Mouse (Mus musculus) cerebellum, adult 9-11 months (tissue): Measurements from ENCODE around the gene Hdac9.

Experiments
- DNase-seq: peaks from one replicate; pipeline ENCODE4 v3.0.0; 2022

Gene Hdac9

GRCm38 (mm10) chr12:34803721-34804120 lies 113.2 kb downstream of the Hdac9 start:
- DNase-seq: no peak

GRCm38 (mm10) chr12:34802308-34802707 lies 114.6 kb downstream of the Hdac9 start:
- no peak for DNase-seq

DNA sequence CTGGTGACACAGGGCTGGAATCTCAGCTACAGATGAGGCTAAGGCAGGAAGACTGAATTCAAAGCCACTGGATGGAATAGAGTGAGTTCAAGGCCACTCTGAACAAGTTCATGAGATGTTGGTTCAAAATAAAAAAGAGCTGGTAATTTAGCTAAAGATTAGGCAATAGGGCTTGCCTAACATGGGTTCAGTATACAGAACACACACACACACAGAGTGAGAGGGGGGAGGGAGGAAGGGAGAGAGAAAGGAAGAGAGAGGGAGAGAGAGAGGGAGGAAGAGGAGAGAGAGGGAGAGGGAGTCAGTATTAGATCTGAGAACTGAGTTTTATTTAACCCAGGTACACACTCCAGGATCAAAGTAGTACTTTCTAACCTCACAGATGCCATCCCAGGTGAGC lies 115.1 kb downstream of the Hdac9 start:
- DNase-seq: no peak

DNA sequence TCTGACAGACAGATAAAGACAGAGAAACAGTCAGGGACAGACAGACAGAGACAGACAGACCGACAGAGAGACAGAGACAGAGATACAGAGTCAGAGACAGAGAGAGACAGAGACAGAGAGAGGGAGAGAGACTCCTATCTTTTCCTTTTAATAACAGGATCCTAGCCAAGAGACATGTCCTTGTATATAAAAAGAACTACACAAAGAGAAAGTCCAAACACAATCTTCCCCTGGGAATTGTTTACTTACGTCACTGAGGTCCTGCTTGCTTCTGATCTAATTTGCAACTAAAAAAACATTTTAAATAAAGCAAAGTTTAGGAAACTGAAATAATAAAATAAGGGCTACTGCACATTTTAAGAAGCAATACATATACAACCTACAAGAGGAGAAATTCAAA lies 119.5 kb downstream of the Hdac9 start:
- no peak for DNase-seq

DNA sequence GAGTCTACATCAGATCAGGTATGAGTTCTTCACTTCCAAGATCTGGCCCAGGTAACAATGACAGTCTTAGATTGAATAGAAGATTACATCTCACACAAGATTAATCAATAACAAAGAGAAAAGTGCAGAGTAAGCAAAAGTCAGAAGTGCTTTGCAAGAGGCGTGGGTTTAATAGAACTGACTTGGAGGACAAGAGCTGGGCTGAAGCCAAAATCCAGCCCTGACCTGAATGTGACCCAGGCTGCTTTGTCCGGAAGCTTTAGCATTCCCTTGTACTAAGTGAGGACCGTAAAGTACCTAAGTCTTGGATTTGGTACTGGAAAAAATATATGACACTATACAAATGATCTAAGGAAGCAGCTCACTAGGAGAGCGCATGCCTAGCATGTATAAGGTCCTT lies 121.4 kb downstream of the Hdac9 start:
- no peak for DNase-seq

- no peak for DNase-seq
These were observed 124.8 kb downstream of the Hdac9 start for GRCm38 (mm10) chr12:34792113-34792452.

GRCm38 (mm10) chr12:34791213-34792112 lies 125.4 kb downstream of the Hdac9 start:
- no peak for DNase-seq

GRCm38 (mm10) chr12:34789031-34789982 lies 127.6 kb downstream of the Hdac9 start:
- DNase-seq: no peak

- DNase-seq: no peak
These were observed 129.5 kb downstream of the Hdac9 start for GRCm38 (mm10) chr12:34787380-34787779.

GRCm38 (mm10) chr12:34783574-34783973 lies 133.3 kb downstream of the Hdac9 start:
- DNase-seq: no peak

DNA sequence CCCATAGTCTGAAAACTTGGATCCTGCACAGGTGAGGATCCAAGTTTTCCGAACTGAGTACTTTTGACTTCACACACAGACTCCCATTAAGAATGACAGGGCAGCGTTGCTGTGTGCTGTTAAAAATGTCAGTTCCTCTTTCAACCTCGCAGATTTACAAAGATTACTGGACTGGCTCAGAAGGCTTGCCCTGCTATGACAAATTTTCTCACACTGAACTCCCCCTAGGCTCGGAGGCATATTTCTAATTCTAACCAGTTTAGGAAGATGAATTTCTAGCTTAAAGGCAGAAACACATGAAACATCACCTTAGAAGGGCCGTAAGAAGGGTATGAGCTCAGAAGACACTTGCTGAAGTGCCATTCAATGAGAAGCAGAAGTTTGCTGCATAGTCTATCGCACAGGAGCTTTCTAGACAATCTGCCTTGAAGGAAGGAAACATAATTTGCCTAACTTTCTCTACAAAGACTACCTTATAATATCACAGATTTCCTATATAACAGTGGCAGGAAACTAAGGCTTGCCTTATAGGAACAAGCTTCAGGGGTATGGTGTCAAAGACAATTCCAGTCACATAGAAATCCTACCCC lies 137.4 kb downstream of the Hdac9 start:
- DNase-seq: no peak

DNA sequence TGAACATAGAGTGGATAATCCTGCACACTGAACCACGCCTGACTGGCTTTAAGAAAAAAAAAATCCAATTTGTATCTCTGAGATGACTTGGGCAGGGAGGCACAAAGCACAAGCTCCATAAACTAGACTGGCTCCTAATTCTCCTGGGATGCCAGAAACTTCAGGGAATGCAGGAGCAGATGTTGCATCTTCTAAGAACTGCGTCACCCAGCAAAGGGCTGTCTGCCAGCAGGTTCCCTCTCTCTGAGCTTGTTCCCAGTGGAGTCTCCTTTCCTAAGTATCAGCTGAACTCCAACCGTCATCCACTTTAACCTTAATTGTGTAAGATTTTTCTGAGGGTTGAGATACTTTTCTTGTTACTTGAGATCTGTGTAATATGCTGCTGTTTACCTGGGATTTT lies 140.7 kb downstream of the Hdac9 start:
- no peak for DNase-seq

GRCm38 (mm10) chr12:34774071-34774470 lies 142.8 kb downstream of the Hdac9 start:
- DNase-seq: no peak

GRCm38 (mm10) chr12:34767226-34767775 lies 149.6 kb downstream of the Hdac9 start:
- DNase-seq: no peak

DNA sequence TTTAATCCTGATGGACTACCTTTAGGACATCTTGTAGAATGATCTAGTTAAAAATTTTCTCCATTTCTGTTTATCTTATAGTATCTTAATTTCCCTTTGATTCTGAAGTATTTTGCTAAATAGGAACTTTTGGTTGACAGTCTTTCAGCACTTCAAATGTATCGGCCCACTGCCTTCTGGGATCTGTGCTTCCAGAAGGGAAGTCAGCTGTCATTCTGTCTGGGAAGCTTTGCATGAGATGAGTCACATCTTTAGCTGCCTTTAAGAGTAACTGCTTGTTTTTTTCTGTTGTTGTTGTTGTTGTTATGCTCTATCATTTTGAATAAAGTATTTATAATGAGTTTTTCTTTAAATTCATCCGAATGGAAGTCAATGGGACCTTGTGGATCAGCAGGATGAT lies 169.6 kb downstream of the Hdac9 start:
- no peak for DNase-seq

- no peak for DNase-seq
These were observed 191.7 kb downstream of the Hdac9 start for GRCm38 (mm10) chr12:34725204-34725603.

DNA sequence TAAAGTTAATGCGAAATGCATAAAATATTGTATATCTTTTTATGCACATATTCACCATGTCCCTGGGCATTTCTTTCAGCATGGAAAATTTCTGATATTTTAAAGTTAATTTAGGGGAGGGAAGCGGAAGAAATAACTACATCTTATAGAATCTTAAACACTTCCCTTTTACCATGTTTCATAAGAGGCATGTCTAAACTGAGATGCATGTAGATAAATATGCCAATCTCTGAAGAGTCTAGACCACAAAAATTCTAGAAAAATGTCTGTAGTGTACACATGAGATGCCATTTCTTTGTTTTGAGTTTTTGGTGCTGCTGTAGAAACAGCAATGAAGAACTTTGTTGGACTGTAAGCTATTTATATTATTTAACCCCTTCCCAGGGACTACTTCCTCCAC lies 192.6 kb downstream of the Hdac9 start:
- DNase-seq: no peak

- no peak for DNase-seq
These were observed 193.9 kb downstream of the Hdac9 start for GRCm38 (mm10) chr12:34722831-34723490.

- DNase-seq: no peak
These were observed 196.0 kb downstream of the Hdac9 start for GRCm38 (mm10) chr12:34720906-34721305.

- DNase-seq: no peak
These were observed 202.5 kb downstream of the Hdac9 start for GRCm38 (mm10) chr12:34714266-34714939.

DNA sequence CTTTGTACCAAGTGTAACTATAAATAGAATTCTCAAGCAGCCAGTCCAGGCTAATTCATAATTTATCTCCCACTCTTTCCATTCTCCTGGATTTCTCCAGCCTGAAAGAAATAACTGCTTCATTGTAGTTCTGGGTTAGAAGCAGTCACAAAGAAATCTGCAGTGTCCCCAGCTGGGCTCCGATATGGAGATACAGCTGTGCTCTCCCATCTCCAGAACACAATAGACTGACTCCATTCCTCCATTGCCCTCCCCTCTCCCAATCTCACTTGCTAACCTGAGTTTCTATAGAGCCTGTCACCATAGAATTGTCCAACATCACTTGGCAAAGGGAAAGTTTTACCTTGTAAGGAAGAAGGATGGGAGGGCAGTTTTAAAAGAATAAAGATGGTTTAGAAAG lies 218.9 kb downstream of the Hdac9 start:
- DNase-seq: no peak

- DNase-seq: no peak
These were observed 220.2 kb downstream of the Hdac9 start for GRCm38 (mm10) chr12:34696736-34697135.
